In the genomic region with DNA sequence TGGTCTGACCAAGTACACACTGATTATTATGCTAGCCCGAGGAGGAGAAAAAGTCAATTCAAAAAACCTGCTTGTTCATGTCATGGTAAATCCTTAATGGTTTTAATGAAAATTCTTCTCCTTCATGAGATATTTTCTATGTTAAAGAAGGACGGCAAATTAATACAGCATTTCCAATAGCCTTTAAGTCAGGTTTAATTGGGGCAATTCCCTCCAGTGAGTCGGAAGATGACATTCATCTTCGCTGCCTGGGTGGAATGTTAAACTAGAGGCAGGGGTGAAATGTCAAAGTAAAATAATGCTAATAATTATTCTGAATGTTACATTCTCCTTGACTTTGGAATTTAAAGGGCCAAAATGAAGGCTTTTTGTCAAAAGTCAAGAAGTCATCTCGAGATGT, we compare ENCODE assay signal across 17 mouse cellular contexts.
DNase-seq lines count a peak whose midpoint lies in the region; ATAC-seq and TF ChIP-seq lines count a peak whose summit lies in the region.
"Had no signal": no experiment of that assay in that cellular context is flagged by ENCODE, and none has a peak within 500 bp of the region (broad histone marks: within the 10 kb centered on the region; RNA-seq: fewer than 3 reads in every experiment).

No protein-coding gene starts in this region.

- H3K4me2 ChIP-seq in forebrain, embryonic 11.5 days (ENCODE audit: low read depth, low read length, severe bottlenecking): no peak overlapping the region
- H3K4me2 ChIP-seq in forebrain, postnatal 0 days (ENCODE audit: low read depth): no peak overlapping the region
- H3K4me2 ChIP-seq in hindbrain, embryonic 14.5 days (replicated peaks): no peak overlapping the region
- no peak overlapping the region for H3K4me2 ChIP-seq in midbrain, embryonic 15.5 days
- H3K4me2 ChIP-seq: embryonic facial prominence, embryonic 15.5 days; limb, embryonic 12.5 days; liver, embryonic 13.5 days; lung, embryonic 14.5 days had no signal

- H3K9ac ChIP-seq in forebrain, embryonic 11.5 days (ENCODE audit: low read length): no peak overlapping the region
- no peak overlapping the region for H3K9ac ChIP-seq in forebrain, postnatal 0 days
- H3K9ac ChIP-seq in hindbrain, embryonic 14.5 days: no peak overlapping the region
- no peak overlapping the region for H3K9ac ChIP-seq in midbrain, embryonic 15.5 days
- H3K9ac ChIP-seq: embryonic facial prominence, embryonic 15.5 days; kidney, embryonic 15.5 days; limb, embryonic 12.5 days; liver, embryonic 13.5 days; lung, embryonic 14.5 days had no signal

- WGBS in forebrain, embryonic 11.5 days: 34% methylated on average over 5 of the region's 5 CpGs
- 51% methylated on average over 5 of the region's 5 CpGs for WGBS in forebrain, postnatal 0 days
- WGBS in hindbrain, embryonic 14.5 days: 13% methylated on average over 5 of the region's 5 CpGs
- WGBS in midbrain, embryonic 15.5 days: 19% methylated on average over 5 of the region's 5 CpGs

- peaks cover 8% of the 10 kb centered on the region; the same call in 1 of the 2 replicates for H3K4me1 ChIP-seq in forebrain, embryonic 11.5 days (replicated peaks; ENCODE audit: control insufficient read depth, insufficient read depth, low read length)
- H3K4me1 ChIP-seq in forebrain, postnatal 0 days (ENCODE audit: insufficient read depth): peaks cover 7% of the 10 kb centered on the region; the same call in 1 of the 2 replicates
- peaks cover 15% of the 10 kb centered on the region for H3K4me1 ChIP-seq in hindbrain, embryonic 14.5 days (replicated peaks; ENCODE audit: control insufficient read depth, insufficient read depth, low read length)
- H3K4me1 ChIP-seq in midbrain, embryonic 15.5 days: peaks cover 15% of the 10 kb centered on the region
- H3K4me1 ChIP-seq: liver, embryonic 13.5 days had no signal

- H3K27ac ChIP-seq in forebrain, embryonic 11.5 days (ENCODE audit: low read depth, low read length): no peak overlapping the region
- H3K27ac ChIP-seq in forebrain, postnatal 0 days (ENCODE audit: low read depth, low read length): no peak overlapping the region
- H3K27ac ChIP-seq in hindbrain, embryonic 14.5 days: peak overlapping the region; percentile 86
- peak overlapping the region; percentile 49; the same call in 1 of the 2 replicates for H3K27ac ChIP-seq in midbrain, embryonic 15.5 days
- H3K27ac ChIP-seq: embryonic facial prominence, embryonic 15.5 days; limb, embryonic 12.5 days; liver, embryonic 13.5 days had no signal

- TF ChIP-seq POLR2A in brain, embryonic 14.5 days (IDR thresholded peaks at IDR 0.05; ENCODE audit: borderline replicate concordance, extremely low read depth, insufficient read depth, insufficient read length, poor library complexity, severe bottlenecking): no peak

- H3K9me3 ChIP-seq in forebrain, embryonic 11.5 days (ENCODE audit: control insufficient read depth, low read length): no peaks in the 10 kb centered on the region
- H3K9me3 ChIP-seq in forebrain, postnatal 0 days (ENCODE audit: low read length): no peaks in the 10 kb centered on the region
- H3K9me3 ChIP-seq in hindbrain, embryonic 14.5 days (ENCODE audit: control insufficient read depth, low read length): no peaks in the 10 kb centered on the region
- H3K9me3 ChIP-seq in midbrain, embryonic 15.5 days: no peaks in the 10 kb centered on the region
- H3K9me3 ChIP-seq: embryonic facial prominence, embryonic 15.5 days; kidney, embryonic 15.5 days; liver, embryonic 13.5 days had no signal

- no peak overlapping the region for H3K4me3 ChIP-seq in forebrain, embryonic 11.5 days (ENCODE audit: low read depth, low read length)
- no peak overlapping the region for H3K4me3 ChIP-seq in forebrain, postnatal 0 days (ENCODE audit: low read depth, low read length)
- H3K4me3 ChIP-seq in hindbrain, embryonic 14.5 days (replicated peaks; ENCODE audit: low read length): no peak overlapping the region
- no peak overlapping the region for H3K4me3 ChIP-seq in midbrain, embryonic 15.5 days
- H3K4me3 ChIP-seq: embryonic facial prominence, embryonic 15.5 days; kidney, embryonic 15.5 days; limb, embryonic 12.5 days; liver, embryonic 13.5 days had no signal

- no peaks in the 10 kb centered on the region for H3K36me3 ChIP-seq in forebrain, embryonic 11.5 days (ENCODE audit: control insufficient read depth, insufficient read depth, low read length)
- no peaks in the 10 kb centered on the region for H3K36me3 ChIP-seq in forebrain, postnatal 0 days (ENCODE audit: insufficient read depth)
- H3K36me3 ChIP-seq in hindbrain, embryonic 14.5 days (replicated peaks; ENCODE audit: control insufficient read depth, insufficient read depth): no peaks in the 10 kb centered on the region
- no peaks in the 10 kb centered on the region for H3K36me3 ChIP-seq in midbrain, embryonic 15.5 days (replicated peaks)
- H3K36me3 ChIP-seq: embryonic facial prominence, embryonic 15.5 days; kidney, embryonic 15.5 days; limb, embryonic 12.5 days; liver, embryonic 13.5 days had no signal

- ATAC-seq in forebrain, embryonic 11.5 days (replicated peaks; ENCODE audit: low FRiP score): no peak
- ATAC-seq in forebrain, postnatal 0 days: no peak
- ATAC-seq in hindbrain, embryonic 14.5 days (ENCODE audit: low FRiP score): no peak
- no peak; the same call in 1 of the 2 replicates for ATAC-seq in midbrain, embryonic 15.5 days (replicated peaks)
- ATAC-seq: intestine, postnatal 0 days had no signal

- 0 out of 2 replicates have a peak, but pooled peaks cover 2% of the 10 kb centered on the region for H3K27me3 ChIP-seq in forebrain, embryonic 11.5 days (ENCODE audit: control insufficient read depth, insufficient read depth, low read length)
- H3K27me3 ChIP-seq in forebrain, postnatal 0 days (ENCODE audit: insufficient read depth, low read length): no peaks in the 10 kb centered on the region
- H3K27me3 ChIP-seq in hindbrain, embryonic 14.5 days (ENCODE audit: control insufficient read depth, insufficient read depth, low read length): no peaks in the 10 kb centered on the region
- no peaks in the 10 kb centered on the region for H3K27me3 ChIP-seq in midbrain, embryonic 15.5 days (replicated peaks)
- H3K27me3 ChIP-seq: embryonic facial prominence, embryonic 15.5 days; kidney, embryonic 15.5 days; limb, embryonic 12.5 days; liver, embryonic 13.5 days had no signal

- peak; percentile 3 for DNase-seq in forebrain, embryonic 11.5 days (ENCODE audit: low spot score)
- no peak for DNase-seq in forebrain, postnatal 0 days
- peak; percentile 65 for DNase-seq in brain, embryonic 14.5 days (ENCODE audit: low read depth)
- peak; percentile 42 for DNase-seq in hindbrain, embryonic 14.5 days (ENCODE audit: low spot score)
- DNase-seq in lung, postnatal 25 days (ENCODE audit: low spot score): no peak
- no peak for DNase-seq in cerebellum, postnatal 36 days
- DNase-seq: cerebellum, adult 2 months; liver, embryonic 13.5 days; lung, embryonic 14.5 days; right cerebral cortex, postnatal 25 days; thymus, adult 18-20 months; thymus, postnatal 4 days had no signal

- TF ChIP-seq CTCF in forebrain, postnatal 0 days (IDR thresholded peaks at IDR 0.05; ENCODE audit: low read depth): no peak
- TF ChIP-seq CTCF in brain, embryonic 14.5 days (IDR thresholded peaks at IDR 0.05; ENCODE audit: borderline replicate concordance, extremely low read depth, insufficient read depth, insufficient read length): no peak

Comparison
In these comparisons a context has a peak if more than half of its experiments do, and no peak if none do; other contexts are left out.
1. DNase-seq: peak in forebrain, embryonic 11.5 days (single experiment), brain, embryonic 14.5 days (single experiment) and hindbrain, embryonic 14.5 days (single experiment); none in forebrain, postnatal 0 days (single experiment), lung, postnatal 25 days (single experiment) and cerebellum, postnatal 36 days (0 of 2).
2. H3K27ac ChIP-seq: peak in hindbrain, embryonic 14.5 days (single experiment) and midbrain, embryonic 15.5 days (single experiment); none in forebrain, embryonic 11.5 days (single experiment) and forebrain, postnatal 0 days (single experiment).